Mouse (Mus musculus): ENCODE results near the gene Ikzf1. TPM values are rescaled to one million over a fixed set of nuclear protein-coding genes. Genes with fewer than 3 reads are reported as not detected.

Ikzf1 gene
- 15.6 and 21.9 TPM in 2 replicates for polyA plus RNA-seq (2012; rRNA removed)

- 3% methylated on average over 96 of the region's 100 CpGs for WGBS
- TF ChIP-seq CTCF (IDR thresholded peaks at IDR 0.05; ENCODE audit: extremely low read depth, insufficient read length, insufficient replicate concordance, low read depth, low read length) (no peak), POLR2A (IDR thresholded peaks at IDR 0.05; ENCODE audit: low read depth, low read length) (no peak)
- peak within 1 kb of the TSS; percentile 41; the same call in 1 of the 2 replicates for H3K27ac ChIP-seq (ENCODE audit: insufficient read depth, low read depth, low read length)
Observed at GRCm38 (mm10) chr11:11684930-11685852, at the start of gene Ikzf1. Ikzf1 (plus strand) TSS chr11:11685003.

GRCm38 (mm10) chr11:11644303-11644702, 40.5 kb upstream of the Ikzf1 start:
- no peaks in the 10 kb centered on the region for H3K36me3 ChIP-seq (ENCODE audit: control insufficient read depth, insufficient read depth, low read length)
- no peak overlapping the region for H3K27ac ChIP-seq (ENCODE audit: insufficient read depth, low read depth, low read length)
- no peak for TF ChIP-seq CTCF (IDR thresholded peaks at IDR 0.05; ENCODE audit: extremely low read depth, insufficient read length, insufficient replicate concordance, low read depth, low read length)
- TF ChIP-seq POLR2A (IDR thresholded peaks at IDR 0.05; ENCODE audit: low read depth, low read length): no peak
- H3K4me3 ChIP-seq (ENCODE audit: low read depth, low read length): no peak overlapping the region
- no peaks in the 10 kb centered on the region for H3K27me3 ChIP-seq (ENCODE audit: control insufficient read depth, insufficient read depth, low read length)
- H3K4me1 ChIP-seq (ENCODE audit: control insufficient read depth, insufficient read depth, insufficient read length, low read length): no peaks in the 10 kb centered on the region

More at GRCm38 (mm10) chr11:11684930-11685852, at the start of gene Ikzf1:
- no peaks in the 10 kb centered on the region for H3K36me3 ChIP-seq (ENCODE audit: control insufficient read depth, insufficient read depth, low read length)
- H3K4me1 ChIP-seq (ENCODE audit: control insufficient read depth, insufficient read depth, insufficient read length, low read length): no peaks in the 10 kb centered on the region
- H3K4me3 ChIP-seq (ENCODE audit: low read depth, low read length): peak within 1 kb of the TSS; percentile 68
- peaks cover 11% of the 10 kb centered on the region for H3K27me3 ChIP-seq (ENCODE audit: control insufficient read depth, insufficient read depth, low read length)

- Histone ChIP-seq H3K27ac (ENCODE audit: insufficient read depth, low read depth, low read length) (peak overlapping the region; percentile 7; the same call in 1 of the 2 replicates), H3K4me3 (ENCODE audit: low read depth, low read length) (no peak overlapping the region), H3K36me3 (ENCODE audit: control insufficient read depth, insufficient read depth, low read length) (no peaks in the 10 kb centered on the region), H3K27me3 (ENCODE audit: control insufficient read depth, insufficient read depth, low read length) (no peaks in the 10 kb centered on the region), H3K4me1 (ENCODE audit: control insufficient read depth, insufficient read depth, insufficient read length, low read length) (peaks cover 2% of the 10 kb centered on the region; the same call in 1 of the 2 replicates)
- TF ChIP-seq POLR2A (IDR thresholded peaks at IDR 0.05; ENCODE audit: low read depth, low read length) (no peak), CTCF (IDR thresholded peaks at IDR 0.05; ENCODE audit: extremely low read depth, insufficient read length, insufficient replicate concordance, low read depth, low read length) (no peak)
- 72% methylated on average over 3 of the region's 3 CpGs for WGBS
Observed at GRCm38 (mm10) chr11:11656388-11656787, 28.4 kb upstream of the Ikzf1 start.

GRCm38 (mm10) chr11:11656995-11657530, 27.7 kb upstream of the Ikzf1 start:
- H3K4me1 ChIP-seq (ENCODE audit: control insufficient read depth, insufficient read depth, insufficient read length, low read length): peaks cover 2% of the 10 kb centered on the region; the same call in 1 of the 2 replicates
- TF ChIP-seq POLR2A (IDR thresholded peaks at IDR 0.05; ENCODE audit: low read depth, low read length) (no peak), CTCF (IDR thresholded peaks at IDR 0.05; ENCODE audit: extremely low read depth, insufficient read length, insufficient replicate concordance, low read depth, low read length) (no peak)
- H3K27ac ChIP-seq (ENCODE audit: insufficient read depth, low read depth, low read length): no peak overlapping the region
- WGBS: 37% methylated on average over 5 of the region's 5 CpGs
- no peaks in the 10 kb centered on the region for H3K27me3 ChIP-seq (ENCODE audit: control insufficient read depth, insufficient read depth, low read length)
- H3K36me3 ChIP-seq (ENCODE audit: control insufficient read depth, insufficient read depth, low read length): no peaks in the 10 kb centered on the region
- no peak overlapping the region for H3K4me3 ChIP-seq (ENCODE audit: low read depth, low read length)

GRCm38 (mm10) chr11:11657634-11658033, 27.2 kb upstream of the Ikzf1 start:
- Histone ChIP-seq H3K27me3 (ENCODE audit: control insufficient read depth, insufficient read depth, low read length) (no peaks in the 10 kb centered on the region), H3K36me3 (ENCODE audit: control insufficient read depth, insufficient read depth, low read length) (no peaks in the 10 kb centered on the region), H3K4me3 (ENCODE audit: low read depth, low read length) (no peak overlapping the region), H3K4me1 (ENCODE audit: control insufficient read depth, insufficient read depth, insufficient read length, low read length) (peaks cover 2% of the 10 kb centered on the region; the same call in 1 of the 2 replicates), H3K27ac (ENCODE audit: insufficient read depth, low read depth, low read length) (no peak overlapping the region)
- TF ChIP-seq CTCF (IDR thresholded peaks at IDR 0.05; ENCODE audit: extremely low read depth, insufficient read length, insufficient replicate concordance, low read depth, low read length) (no peak), POLR2A (IDR thresholded peaks at IDR 0.05; ENCODE audit: low read depth, low read length) (no peak)
- WGBS: 81% methylated on average over 4 of the region's 4 CpGs

GRCm38 (mm10) chr11:11658834-11659233, 26.0 kb upstream of the Ikzf1 start:
- WGBS: 67% methylated on average over 4 of the region's 4 CpGs
- no peaks in the 10 kb centered on the region for H3K36me3 ChIP-seq (ENCODE audit: control insufficient read depth, insufficient read depth, low read length)
- H3K27me3 ChIP-seq (ENCODE audit: control insufficient read depth, insufficient read depth, low read length): no peaks in the 10 kb centered on the region
- no peak overlapping the region for H3K4me3 ChIP-seq (ENCODE audit: low read depth, low read length)
- no peak overlapping the region for H3K27ac ChIP-seq (ENCODE audit: insufficient read depth, low read depth, low read length)
- peaks cover 2% of the 10 kb centered on the region; the same call in 1 of the 2 replicates for H3K4me1 ChIP-seq (ENCODE audit: control insufficient read depth, insufficient read depth, insufficient read length, low read length)
- TF ChIP-seq POLR2A (IDR thresholded peaks at IDR 0.05; ENCODE audit: low read depth, low read length) (no peak), CTCF (IDR thresholded peaks at IDR 0.05; ENCODE audit: extremely low read depth, insufficient read length, insufficient replicate concordance, low read depth, low read length) (no peak)

- no peaks in the 10 kb centered on the region for H3K36me3 ChIP-seq (ENCODE audit: control insufficient read depth, insufficient read depth, low read length)
- 67% methylated on average over 4 of the region's 4 CpGs for WGBS
- no peak overlapping the region for H3K4me3 ChIP-seq (ENCODE audit: low read depth, low read length)
- no peaks in the 10 kb centered on the region for H3K27me3 ChIP-seq (ENCODE audit: control insufficient read depth, insufficient read depth, low read length)
- no peak overlapping the region for H3K27ac ChIP-seq (ENCODE audit: insufficient read depth, low read depth, low read length)
- peaks cover 2% of the 10 kb centered on the region; the same call in 1 of the 2 replicates for H3K4me1 ChIP-seq (ENCODE audit: control insufficient read depth, insufficient read depth, insufficient read length, low read length)
- TF ChIP-seq POLR2A (IDR thresholded peaks at IDR 0.05; ENCODE audit: low read depth, low read length) (no peak), CTCF (IDR thresholded peaks at IDR 0.05; ENCODE audit: extremely low read depth, insufficient read length, insufficient replicate concordance, low read depth, low read length) (no peak)
Observed at GRCm38 (mm10) chr11:11660651-11661050, 24.2 kb upstream of the Ikzf1 start.

Data from small intestine, adult 2 months (tissue).